Mouse (Mus musculus) intestine, embryonic 16.5 days (tissue): ENCODE measurements around the gene Sema3a. TPM values are rescaled to one million over a fixed set of nuclear protein-coding genes. Genes with fewer than 3 reads are reported as not detected.

ENCODE experiments used
- ATAC-seq: fragments of 200-750 bp; cut with Nextera tagmentation; 2 replicates; pipeline ENCODE4 v1.8.0; 2017; ENCODE audit warnings: moderate TSS enrichment, moderate library complexity
- H3K27ac ChIP-seq: fragments of 300-500 bp; sonication (generic); 2 replicates; pipeline ENCODE4 v1.5.1; 2014; ENCODE audit warnings: mild to moderate bottlenecking, low read length
- H3K27me3 ChIP-seq: fragments of 300-500 bp; sonication (generic); replicated peaks from 2 replicates; pipeline ENCODE4 v1.6.1; 2014; ENCODE audit warnings: low read length, control low read depth, mixed read lengths; ENCODE audit not compliant: control insufficient read depth, insufficient read depth
- H3K36me3 ChIP-seq: fragments of 300-500 bp; sonication (generic); 2 replicates; pipeline ENCODE4 v1.6.1; 2014; ENCODE audit warnings: low read length, control low read depth; ENCODE audit not compliant: control insufficient read depth, insufficient read depth
- H3K4me1 ChIP-seq: fragments of 300-500 bp; sonication (generic); 2 replicates; pipeline ENCODE4 v1.6.1; 2014; ENCODE audit warnings: low read length, control low read depth, mixed read lengths; ENCODE audit not compliant: control insufficient read depth, insufficient read depth
- H3K4me2 ChIP-seq: fragments of 300-500 bp; sonication (generic); 2 replicates; pipeline ENCODE4 v1.6.1; 2014; ENCODE audit warnings: low read depth, low read length, control low read depth
- H3K4me3 ChIP-seq: fragments of 300-500 bp; sonication (generic); 2 replicates; pipeline ENCODE4 v1.5.1; 2014; ENCODE audit warnings: mild to moderate bottlenecking, low read length
- H3K9ac ChIP-seq: fragments of 300-500 bp; sonication (generic); 2 replicates; pipeline ENCODE4 v1.6.1; 2014; ENCODE audit warnings: low read depth, low read length
- H3K9me3 ChIP-seq: fragments of 300-500 bp; sonication (generic); 2 replicates; pipeline ENCODE4 v1.6.1; 2016; ENCODE audit warnings: low read length, control low read depth; ENCODE audit not compliant: control insufficient read depth
- WGBS: fragments of 180-500 bp; shearing (Covaris S2); extraction: QIAGEN DNeasy Blood & Tissue Kit; methylation state at CpG from one replicate; pipeline ENCODE4 v1.1.7; 2014; 5-methylcytosine and 5-hydroxymethylcytosine counted together
- polyA plus RNA-seq: library from polyadenylated mRNA; unstranded; fragments of >200 nt; fragmentation: Nextera tagmentation; extraction: Ambion mirVana; gene quantifications from 2 replicates; pipeline ENCODE4 v1.2.1, GENCODE M21; 2015

Gene Sema3a
- polyA plus RNA-seq, 1 experiment from 2014 or later, result 11.1 TPM

DNA sequence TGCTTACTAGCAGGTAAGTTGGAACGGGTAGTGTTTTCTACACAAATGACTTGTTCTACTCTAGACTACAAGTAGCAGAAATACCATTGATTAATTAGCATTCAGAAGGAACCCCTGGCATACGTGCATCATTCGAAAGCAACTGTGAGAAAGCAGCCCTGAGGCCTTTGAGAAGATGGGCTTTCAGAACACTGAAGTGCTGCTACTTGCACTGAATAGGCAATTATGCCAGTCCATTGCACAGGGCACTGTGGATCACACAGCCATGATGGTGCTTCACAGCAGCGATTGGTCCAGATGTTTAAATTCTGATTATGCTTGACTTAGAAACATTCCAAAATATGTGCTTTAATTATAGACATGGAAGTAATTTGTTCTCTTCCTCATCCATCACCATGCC lies 187.5 kb downstream of the Sema3a start:
- 69% methylated on average over 4 of the region's 4 CpGs for WGBS
- no peak for ATAC-seq
- H3K9me3 ChIP-seq, result no peaks in the 10 kb centered on the region

DNA sequence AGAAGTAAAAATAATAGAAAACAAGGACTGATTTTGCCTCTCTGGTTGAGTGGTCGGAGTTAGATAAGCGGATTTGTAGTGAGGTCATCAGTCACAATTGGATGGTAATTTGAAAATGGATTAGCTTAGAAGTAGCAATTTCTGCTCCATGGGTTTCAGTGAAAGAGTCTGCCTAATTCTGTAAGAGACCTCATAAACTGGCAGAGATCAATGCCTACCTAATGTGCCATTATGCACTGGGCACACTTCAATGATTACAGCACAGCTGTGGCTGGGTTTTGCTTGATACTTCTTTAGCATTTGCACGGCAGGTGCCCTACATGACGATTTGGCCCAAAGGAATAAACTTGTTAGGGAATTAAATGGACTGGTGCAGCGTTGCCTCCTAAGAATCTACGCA lies 188.8 kb downstream of the Sema3a start:
- no peak for ATAC-seq

More for the DNA sequence above, 187.5 kb downstream of the Sema3a start:
- Histone ChIP-seq H3K27ac (no peak overlapping the region), H3K9ac (no peak overlapping the region), H3K4me1 (no peaks in the 10 kb centered on the region), H3K4me3 (no peak overlapping the region), H3K4me2 (no peak overlapping the region), H3K36me3 (no peaks in the 10 kb centered on the region), H3K27me3 (no peaks in the 10 kb centered on the region)

DNA sequence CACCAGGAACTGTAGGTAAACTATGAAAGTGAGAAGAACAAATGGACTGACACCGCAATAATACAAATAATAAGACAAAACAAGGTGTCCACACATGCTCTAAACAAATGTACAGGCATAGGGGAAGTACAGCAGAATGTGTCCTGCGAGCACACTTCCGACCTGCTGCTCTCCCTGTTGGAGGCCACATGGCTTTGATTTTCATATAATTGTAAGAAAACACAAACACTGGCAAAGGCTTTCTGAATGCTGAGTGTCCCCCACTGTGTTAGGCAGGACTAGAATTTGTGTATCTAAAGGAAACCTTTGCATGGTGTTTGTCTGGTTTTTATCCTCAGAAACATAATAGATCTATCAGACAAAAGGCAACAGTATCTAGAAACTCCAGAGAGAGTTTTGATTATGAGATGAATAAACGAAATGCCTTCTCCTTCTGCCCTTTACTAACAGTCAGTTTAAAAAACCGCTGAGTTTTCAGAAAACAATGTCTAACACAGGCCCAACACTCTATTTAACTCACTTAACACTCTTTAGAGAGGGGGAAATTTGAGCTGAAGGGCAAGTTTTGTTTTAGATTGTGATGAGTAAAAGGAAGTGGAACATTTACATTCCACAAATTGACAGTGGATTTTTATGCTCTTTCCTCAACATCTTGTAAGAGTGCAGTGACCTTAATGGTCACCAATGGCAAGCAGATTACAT lies 193.7 kb downstream of the Sema3a start:
- Histone ChIP-seq H3K27ac (no peak overlapping the region), H3K4me1 (no peaks in the 10 kb centered on the region), H3K9me3 (no peaks in the 10 kb centered on the region), H3K36me3 (no peaks in the 10 kb centered on the region), H3K9ac (no peak overlapping the region), H3K27me3 (no peaks in the 10 kb centered on the region), H3K4me2 (no peak overlapping the region), H3K4me3 (no peak overlapping the region)
- WGBS, result 56% methylated on average over 5 of the region's 5 CpGs
- no peak for ATAC-seq

More for the DNA sequence above, 188.8 kb downstream of the Sema3a start:
- no peak overlapping the region for H3K9ac ChIP-seq
- H3K9me3 ChIP-seq, result no peaks in the 10 kb centered on the region
- H3K27ac ChIP-seq, result no peak overlapping the region
- no peaks in the 10 kb centered on the region for H3K36me3 ChIP-seq
- H3K4me3 ChIP-seq, result no peak overlapping the region
- no peaks in the 10 kb centered on the region for H3K4me1 ChIP-seq
- no peaks in the 10 kb centered on the region for H3K27me3 ChIP-seq
- no peak overlapping the region for H3K4me2 ChIP-seq
- 83% methylated on average over 6 of the region's 6 CpGs for WGBS

DNA sequence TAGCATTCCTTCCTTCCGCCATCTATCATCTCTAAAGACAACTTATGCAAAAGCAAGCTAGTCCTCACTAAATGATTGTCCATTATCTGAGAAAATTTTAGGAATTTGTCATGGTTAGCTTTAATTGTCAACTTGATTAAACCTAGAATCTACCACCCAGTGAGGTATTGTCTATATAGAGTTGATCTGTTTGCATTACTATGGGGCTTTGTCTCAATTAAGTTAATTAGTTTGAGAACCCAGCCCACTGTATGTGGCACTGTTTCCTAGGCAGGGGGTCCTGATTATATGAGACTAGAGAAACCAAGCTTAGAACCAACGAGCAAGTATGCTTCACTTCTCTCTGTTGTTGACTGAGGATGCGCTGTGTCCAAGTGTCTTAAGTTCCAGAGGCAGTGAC lies 194.9 kb downstream of the Sema3a start:
- Histone ChIP-seq H3K9me3 (no peaks in the 10 kb centered on the region), H3K27me3 (no peaks in the 10 kb centered on the region), H3K9ac (no peak overlapping the region), H3K4me2 (no peak overlapping the region), H3K4me3 (no peak overlapping the region), H3K27ac (no peak overlapping the region), H3K36me3 (no peaks in the 10 kb centered on the region), H3K4me1 (no peaks in the 10 kb centered on the region)
- 75% methylated on average over 3 of the region's 3 CpGs for WGBS
- ATAC-seq, result no peak

- H3K9ac ChIP-seq, result no peak overlapping the region
- no peak overlapping the region for H3K27ac ChIP-seq
- H3K4me2 ChIP-seq, result no peak overlapping the region
- ATAC-seq, result no peak
- no peaks in the 10 kb centered on the region for H3K4me1 ChIP-seq
- H3K27me3 ChIP-seq, result no peaks in the 10 kb centered on the region
- no peak overlapping the region for H3K4me3 ChIP-seq
- no peaks in the 10 kb centered on the region for H3K9me3 ChIP-seq
- H3K36me3 ChIP-seq, result no peaks in the 10 kb centered on the region
- WGBS, result 68% methylated on average over 5 of the region's 5 CpGs
These were observed 202.1 kb downstream of the Sema3a start for GRCm38 (mm10) chr5:13327281-13327680.

DNA sequence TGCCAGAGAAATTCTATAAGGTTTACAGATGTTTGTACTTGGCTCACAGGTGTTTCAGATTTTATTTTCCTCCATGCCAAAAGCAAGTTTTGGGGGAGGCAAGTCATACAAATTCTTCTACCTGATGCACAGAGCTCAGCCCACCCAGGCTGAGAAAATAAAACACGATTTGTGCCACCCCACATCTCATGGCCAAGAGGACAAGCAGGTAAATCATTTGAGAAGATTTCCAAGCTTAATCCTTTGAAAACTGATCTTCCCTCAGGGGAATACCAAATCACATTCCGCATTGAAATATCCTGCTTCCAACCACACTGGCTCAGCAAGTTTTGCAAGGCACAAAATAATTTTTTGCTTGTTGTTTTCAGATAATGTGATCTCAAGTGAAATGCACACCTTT lies 206.2 kb downstream of the Sema3a start:
- ATAC-seq, result no peak
- no peak overlapping the region for H3K4me2 ChIP-seq
- no peaks in the 10 kb centered on the region for H3K4me1 ChIP-seq
- H3K9me3 ChIP-seq, result no peaks in the 10 kb centered on the region
- no peaks in the 10 kb centered on the region for H3K27me3 ChIP-seq
- no peak overlapping the region for H3K27ac ChIP-seq
- H3K4me3 ChIP-seq, result no peak overlapping the region
- H3K9ac ChIP-seq, result no peak overlapping the region
- 62% methylated on average over 2 of the region's 2 CpGs for WGBS
- H3K36me3 ChIP-seq, result no peaks in the 10 kb centered on the region

- no peaks in the 10 kb centered on the region for H3K4me1 ChIP-seq
- H3K4me3 ChIP-seq, result no peak overlapping the region
- 28% methylated on average over 1 of the region's 1 CpGs for WGBS
- H3K36me3 ChIP-seq, result no peaks in the 10 kb centered on the region
- no peaks in the 10 kb centered on the region for H3K9me3 ChIP-seq
- H3K4me2 ChIP-seq, result no peak overlapping the region
- H3K27ac ChIP-seq, result no peak overlapping the region
- H3K9ac ChIP-seq, result no peak overlapping the region
- no peaks in the 10 kb centered on the region for H3K27me3 ChIP-seq
- ATAC-seq, result no peak
These were observed 212.5 kb downstream of the Sema3a start for GRCm38 (mm10) chr5:13337665-13338064.

GRCm38 (mm10) chr5:13347068-13347467 lies 221.9 kb downstream of the Sema3a start:
- ATAC-seq, result no peak
- 56% methylated on average over 4 of the region's 4 CpGs for WGBS

DNA sequence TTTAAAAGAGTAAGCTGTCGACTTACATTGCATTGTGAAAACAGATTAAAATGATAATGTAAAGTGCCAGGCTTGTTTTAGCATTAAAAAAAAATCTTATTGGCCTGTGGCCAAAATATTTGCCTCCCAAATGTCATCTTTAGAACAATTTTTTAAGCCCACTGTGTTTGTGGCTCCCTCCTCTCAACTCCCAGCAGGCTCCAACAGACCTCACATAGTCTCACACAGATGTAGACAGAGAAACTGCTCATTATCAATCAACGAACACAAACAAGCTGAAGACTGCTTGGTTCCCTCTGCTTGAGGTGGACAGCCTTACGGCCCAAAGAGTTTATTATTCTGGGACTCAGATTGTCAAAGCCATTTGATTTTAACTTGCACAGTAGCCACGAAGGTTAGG lies 226.4 kb downstream of the Sema3a start:
- Histone ChIP-seq H3K27me3 (no peaks in the 10 kb centered on the region), H3K9ac (no peak overlapping the region), H3K4me2 (no peak overlapping the region), H3K4me3 (no peak overlapping the region), H3K36me3 (no peaks in the 10 kb centered on the region), H3K27ac (no peak overlapping the region), H3K9me3 (no peaks in the 10 kb centered on the region), H3K4me1 (no peaks in the 10 kb centered on the region)
- no peak for ATAC-seq
- 39% methylated on average over 4 of the region's 4 CpGs for WGBS

More at GRCm38 (mm10) chr5:13347068-13347467, 221.9 kb downstream of the Sema3a start:
- H3K36me3 ChIP-seq, result no peaks in the 10 kb centered on the region
- no peak overlapping the region for H3K4me3 ChIP-seq
- no peaks in the 10 kb centered on the region for H3K9me3 ChIP-seq
- H3K27me3 ChIP-seq, result no peaks in the 10 kb centered on the region
- no peaks in the 10 kb centered on the region for H3K4me1 ChIP-seq
- H3K27ac ChIP-seq, result no peak overlapping the region
- H3K4me2 ChIP-seq, result no peak overlapping the region
- H3K9ac ChIP-seq, result no peak overlapping the region

GRCm38 (mm10) chr5:13352995-13353394 lies 227.8 kb downstream of the Sema3a start:
- Histone ChIP-seq H3K4me2 (no peak overlapping the region), H3K9me3 (no peaks in the 10 kb centered on the region), H3K27me3 (no peaks in the 10 kb centered on the region), H3K27ac (no peak overlapping the region), H3K36me3 (no peaks in the 10 kb centered on the region), H3K4me1 (no peaks in the 10 kb centered on the region), H3K4me3 (no peak overlapping the region), H3K9ac (no peak overlapping the region)
- WGBS, result 64% methylated on average over 1 of the region's 1 CpGs
- no peak for ATAC-seq
